Mouse (Mus musculus) skeletal muscle tissue, adult 2 months (tissue): ENCODE results near the gene Sh3pxd2b.
A peak's percentile ranks its signal among the peaks of the same experiment; 100 is the strongest.

Source experiments
- DNase-seq: peaks from one replicate; pipeline ENCODE4 v3.0.0-alpha.2; 2012; ENCODE audit warnings: low read depth, low spot score

The Sh3pxd2b gene

DNA sequence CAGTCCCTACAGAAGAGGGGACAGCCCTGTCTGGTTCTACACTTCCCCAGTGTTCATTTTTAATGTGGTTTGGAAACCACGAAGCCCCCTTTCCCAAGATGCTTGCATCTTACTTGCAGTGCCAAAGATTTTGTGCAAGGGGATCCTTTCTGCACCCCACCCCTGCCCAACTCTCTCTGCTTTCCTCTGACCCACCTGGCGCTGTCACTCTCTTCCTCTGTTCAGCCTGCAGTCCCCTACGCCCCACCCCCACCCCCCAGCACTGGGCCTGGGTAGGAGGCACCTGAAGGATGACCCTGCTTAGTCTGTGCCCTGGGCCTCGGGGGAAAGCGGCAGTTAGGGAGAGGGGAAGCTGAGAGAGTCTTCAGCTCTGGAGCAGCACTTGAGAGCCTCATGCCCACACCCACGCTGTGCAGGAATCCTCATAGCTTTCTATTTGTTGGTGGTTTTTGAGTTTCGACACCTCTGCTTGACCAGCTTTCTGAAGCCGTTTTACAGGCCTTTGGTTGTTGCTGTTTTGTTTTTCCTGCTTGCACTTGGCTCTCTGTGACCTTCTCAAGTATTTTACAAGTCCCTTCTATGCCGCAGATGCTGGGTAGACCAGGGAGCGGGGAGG lies 77.5 kb downstream of the Sh3pxd2b start:
- no peak for DNase-seq

DNA sequence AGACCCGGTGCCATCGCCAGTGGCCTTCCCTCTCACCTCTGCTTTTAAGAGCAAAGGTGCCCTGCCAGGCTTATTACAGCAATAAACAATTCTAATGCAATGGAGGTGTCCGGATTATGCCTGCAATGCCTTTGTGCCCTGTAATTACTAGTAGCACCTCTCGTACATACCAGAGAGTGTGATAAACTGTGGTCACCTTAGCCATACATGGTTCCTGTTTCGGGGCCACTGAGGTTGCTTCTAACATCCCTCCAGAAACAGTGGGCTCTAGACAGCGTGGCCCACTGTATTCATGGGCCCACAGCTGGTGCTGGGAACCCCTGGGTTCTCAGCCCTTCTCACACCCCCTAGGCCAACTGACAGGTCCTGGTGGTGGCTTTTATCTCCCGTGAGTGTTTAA lies 79.9 kb downstream of the Sh3pxd2b start:
- DNase-seq: no peak

DNA sequence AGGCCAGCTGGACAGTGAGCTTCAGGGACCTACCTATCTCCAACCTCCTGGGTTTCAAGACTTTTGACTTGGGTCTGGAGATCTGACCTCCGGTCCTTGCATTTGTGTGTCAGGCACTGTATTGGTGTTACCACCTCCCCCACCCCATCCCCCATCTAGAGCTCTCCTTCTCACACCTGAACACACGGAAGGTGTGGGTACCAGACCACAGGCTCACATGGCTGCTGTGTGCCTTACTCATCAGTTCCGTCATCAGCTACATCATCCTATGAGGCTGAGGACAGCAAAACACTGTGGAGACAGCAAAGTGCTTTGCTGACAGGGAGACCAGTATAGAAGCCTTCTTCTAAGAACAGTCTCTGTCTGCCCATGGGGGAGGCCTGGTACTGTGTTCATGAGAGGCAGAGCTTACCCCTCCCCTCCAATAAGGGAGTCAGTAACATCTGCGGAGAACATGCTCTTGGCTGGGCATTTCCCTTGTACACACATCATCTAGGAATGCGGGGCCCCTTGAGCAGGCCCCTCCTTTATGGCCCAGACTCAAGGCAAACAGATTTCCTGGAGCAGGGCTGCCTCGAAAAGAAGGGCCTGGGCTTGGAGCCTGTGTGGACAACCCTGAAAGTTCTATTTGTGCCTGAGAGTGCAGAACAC lies 87.9 kb downstream of the Sh3pxd2b start:
- peak; percentile 70 for DNase-seq

DNA sequence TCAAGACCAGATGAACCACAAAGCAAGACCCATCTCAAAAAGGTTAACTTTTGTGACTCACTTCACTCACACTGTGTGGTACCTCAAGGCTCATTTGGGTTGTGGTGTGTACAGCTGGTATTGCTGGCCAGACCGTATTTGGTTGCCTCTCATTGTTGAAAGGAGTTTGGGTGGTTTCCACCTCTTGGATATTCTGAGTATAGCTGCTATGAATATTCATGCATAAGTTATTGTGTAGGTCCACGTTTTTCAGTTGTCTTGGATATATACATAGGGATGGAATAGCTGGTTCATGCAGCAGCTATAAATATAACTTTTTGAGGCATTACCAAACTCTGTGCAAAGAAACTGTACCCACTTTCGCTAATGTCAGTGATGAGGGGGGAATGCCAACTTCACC lies 95.0 kb downstream of the Sh3pxd2b start:
- DNase-seq: no peak

DNA sequence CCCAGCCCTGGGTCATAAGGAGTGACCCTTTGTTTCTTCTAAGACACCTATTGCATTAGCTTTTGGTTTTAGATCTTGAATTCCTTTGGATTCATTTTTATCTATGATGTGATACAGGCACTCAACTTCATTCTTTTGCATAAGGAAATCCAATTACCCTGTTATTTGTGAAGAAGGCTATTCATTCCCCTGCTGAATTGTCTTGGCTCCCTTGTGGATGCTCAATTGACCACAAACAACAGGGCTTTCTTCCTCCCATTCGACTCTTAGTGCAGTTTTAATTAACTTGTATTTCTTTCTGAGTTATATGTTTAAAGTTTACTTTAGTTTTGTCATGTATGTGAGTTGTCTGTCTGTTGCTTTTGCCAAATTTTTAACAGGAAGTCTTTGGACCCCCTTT lies 96.6 kb downstream of the Sh3pxd2b start:
- DNase-seq: no peak

DNA sequence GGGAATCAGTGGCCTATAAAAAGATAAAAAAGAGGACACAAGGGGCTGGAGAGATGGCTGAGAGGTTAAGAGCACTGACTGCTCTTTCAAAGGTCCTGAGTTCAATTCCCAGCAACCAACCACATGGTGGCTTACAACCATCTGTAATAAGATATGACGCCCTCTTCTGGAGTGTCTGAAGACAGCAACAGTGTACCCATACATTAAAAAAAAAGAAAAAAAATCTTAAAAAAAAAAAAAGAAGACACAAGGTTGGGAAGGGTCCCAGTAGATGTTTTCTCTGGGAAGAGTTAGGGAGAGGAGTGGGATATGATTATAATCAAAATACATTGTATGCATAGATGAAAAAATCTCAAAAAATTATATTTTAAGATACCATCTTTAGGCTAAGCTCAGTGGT lies 97.5 kb downstream of the Sh3pxd2b start:
- DNase-seq: no peak

DNA sequence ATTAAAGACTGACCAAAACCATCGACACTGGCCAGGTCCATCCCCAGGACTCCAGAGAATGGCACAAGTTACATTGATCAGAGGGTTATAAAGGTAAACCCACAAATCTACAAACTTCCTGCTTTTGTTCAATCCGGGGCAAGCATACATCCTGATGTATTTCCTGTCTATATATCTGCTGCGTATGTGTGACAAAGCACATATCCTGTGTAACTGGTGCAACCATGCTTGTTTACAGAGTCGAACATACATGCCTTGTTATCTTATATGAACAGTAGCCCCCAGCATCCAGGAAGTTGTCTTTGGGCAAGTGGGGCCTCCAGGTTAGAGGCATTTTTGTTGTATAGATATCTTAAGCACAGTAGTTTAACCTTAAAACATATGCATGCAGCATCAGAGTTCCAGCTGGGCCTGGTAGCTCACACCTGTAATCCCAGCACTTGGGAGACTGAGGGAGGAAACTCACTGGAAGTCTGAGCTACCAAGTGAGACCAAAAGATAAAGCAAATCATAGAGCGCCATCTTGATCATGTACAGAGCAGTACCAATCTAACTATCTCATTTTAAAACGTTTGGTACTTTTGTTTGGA lies 98.1 kb downstream of the Sh3pxd2b start:
- no peak for DNase-seq

DNA sequence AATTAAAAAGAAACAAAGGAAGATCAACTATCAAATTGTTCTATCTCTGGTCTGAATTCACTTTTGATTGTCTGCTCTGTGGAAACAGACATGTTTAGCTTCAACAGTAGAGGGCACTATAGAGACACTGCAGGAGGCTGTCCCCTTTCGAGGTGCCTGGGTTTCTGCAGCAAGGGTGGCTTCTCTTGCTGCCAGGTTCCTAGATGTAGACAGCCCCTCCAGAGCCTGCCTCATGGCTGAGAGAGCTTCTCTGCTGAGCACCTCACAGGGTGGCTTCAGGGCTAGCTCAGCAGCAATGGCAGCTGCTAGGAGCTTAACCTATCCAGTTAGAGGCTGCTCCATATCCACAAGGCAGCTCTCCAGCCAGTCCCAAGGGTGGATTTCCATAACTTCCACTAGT lies 102.6 kb downstream of the Sh3pxd2b start:
- DNase-seq: peak; percentile 55

DNA sequence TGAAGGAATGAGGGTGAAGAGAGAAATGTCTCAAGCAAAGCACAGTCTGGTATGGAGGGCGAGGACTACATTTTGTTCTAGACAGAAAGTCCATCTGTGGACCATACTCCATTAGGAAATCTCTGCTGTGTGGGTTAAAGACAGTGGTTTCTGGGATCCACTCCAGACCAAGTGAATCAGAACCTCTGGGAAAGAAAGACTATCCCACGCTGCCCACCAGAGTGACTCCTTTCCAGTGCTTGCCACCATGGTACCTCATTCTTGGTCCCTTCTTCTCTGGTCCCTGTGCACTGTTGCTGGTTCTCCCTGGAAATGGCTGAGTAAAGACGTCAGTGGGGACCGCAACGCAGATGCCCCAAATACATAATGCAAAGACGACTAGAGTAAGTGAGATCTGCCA lies 103.7 kb downstream of the Sh3pxd2b start:
- no peak for DNase-seq

DNA sequence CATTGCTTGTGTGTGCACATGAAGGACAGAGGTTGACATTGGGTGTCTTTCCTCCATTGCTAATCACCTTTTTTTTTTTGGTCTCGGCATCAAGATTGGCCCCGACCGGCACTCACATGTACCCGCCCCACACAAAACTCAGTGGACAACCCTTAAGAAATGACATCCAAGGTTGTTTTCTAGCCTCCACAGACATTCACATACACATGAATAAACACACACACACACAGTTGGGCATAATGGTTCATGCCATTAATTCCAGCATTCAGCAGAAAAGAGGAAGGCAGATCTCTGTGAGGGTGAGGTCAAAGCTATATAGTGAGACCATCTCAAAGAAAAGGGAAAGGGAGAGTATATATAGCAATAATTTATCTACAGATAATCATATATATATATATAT lies 105.1 kb downstream of the Sh3pxd2b start:
- DNase-seq: no peak

DNA sequence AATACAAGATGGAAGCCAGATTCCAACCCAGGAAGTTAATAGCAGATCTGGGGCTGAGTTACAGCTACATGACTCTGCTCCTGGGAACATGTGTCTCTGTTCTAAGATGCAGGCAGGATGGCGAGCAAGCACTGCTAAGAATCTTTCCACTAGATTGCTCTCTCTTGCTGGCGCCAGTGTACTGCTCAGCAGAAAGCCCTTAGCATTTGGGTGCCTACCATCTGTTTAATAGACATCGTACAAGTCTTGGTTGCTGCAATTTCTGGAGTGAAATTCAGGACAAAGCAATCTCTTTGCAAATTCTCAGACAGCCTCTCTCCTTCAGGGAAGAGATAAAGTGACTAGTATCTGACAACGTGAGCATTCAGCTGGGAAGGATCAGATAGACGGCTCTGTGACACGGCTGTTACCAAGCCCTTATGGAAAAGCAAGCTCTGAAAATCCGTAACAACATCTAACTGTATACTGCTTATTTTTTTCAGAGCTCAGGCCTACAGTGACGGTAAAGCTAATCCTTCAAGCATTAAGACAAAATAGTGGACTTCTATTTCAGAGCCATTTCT lies 105.8 kb downstream of the Sh3pxd2b start:
- DNase-seq: no peak

DNA sequence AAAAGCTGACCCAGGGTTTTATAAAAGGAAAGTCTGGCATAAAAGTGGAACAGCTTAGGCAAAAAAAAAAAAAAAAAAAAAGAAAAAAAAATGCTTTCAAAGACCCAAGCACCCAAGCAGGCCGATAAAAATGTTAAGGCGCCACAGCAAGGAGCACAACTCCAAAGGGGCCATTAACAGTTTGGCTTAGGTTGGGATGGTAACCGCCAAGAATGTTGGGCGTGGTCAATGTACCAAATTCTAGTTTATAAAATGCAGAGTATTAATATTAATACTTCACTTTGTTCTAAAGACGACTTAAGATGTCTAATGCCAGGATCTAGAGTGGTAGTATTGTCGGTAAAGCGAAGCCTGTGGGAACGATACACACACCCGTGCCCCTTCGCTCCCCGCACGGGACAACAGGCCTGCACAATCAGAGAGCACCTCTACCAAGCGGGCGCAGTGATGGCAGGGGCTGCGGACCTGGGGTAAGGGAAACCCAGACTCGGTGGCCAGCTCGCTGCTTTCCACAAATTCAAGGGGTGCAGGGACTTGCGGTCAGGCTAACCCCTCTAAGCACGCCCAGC lies 106.7 kb downstream of the Sh3pxd2b start:
- no peak for DNase-seq

DNA sequence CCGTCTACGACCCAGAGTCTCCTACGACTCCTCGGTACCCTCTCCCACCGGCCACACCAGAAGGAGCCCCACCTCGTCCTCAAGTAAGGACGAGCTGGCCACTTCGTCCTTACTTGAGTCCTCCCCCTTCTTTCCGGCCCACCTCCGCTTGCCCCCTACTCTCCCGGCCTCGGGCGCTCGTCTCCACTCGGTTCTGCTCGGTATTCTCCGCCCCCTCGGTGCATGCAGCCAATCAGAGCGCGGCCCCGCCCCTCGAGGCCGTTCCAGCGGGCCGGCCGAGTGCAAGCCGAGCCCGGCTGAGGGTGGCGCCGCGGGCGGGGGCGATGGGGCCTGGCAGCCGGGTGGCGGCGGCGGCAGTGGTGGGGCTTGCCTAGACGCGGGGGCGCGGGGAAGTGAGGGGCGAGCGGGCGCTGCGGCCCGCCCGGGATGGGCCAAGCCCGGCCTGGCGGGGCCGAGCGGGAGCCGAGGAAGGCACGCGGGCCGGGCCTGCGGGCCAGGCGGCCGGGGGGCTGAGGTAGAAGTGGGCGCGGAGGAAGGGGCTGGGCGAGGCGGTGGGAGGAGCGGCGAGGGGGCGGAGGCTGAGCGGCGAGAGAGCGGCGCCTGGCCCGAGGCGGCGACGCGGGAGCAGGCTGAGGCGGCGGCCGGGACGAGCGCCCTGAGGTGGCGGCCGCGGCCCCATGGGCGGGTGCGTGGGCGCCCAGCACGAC lies 107.3 kb downstream of the Sh3pxd2b start, which contains the start of gene Ubtd2:
TSS of gene Ubtd2 (plus strand) at position 571 of the 707 bp plus-strand sequence.
- peak; percentile 83 for DNase-seq

DNA sequence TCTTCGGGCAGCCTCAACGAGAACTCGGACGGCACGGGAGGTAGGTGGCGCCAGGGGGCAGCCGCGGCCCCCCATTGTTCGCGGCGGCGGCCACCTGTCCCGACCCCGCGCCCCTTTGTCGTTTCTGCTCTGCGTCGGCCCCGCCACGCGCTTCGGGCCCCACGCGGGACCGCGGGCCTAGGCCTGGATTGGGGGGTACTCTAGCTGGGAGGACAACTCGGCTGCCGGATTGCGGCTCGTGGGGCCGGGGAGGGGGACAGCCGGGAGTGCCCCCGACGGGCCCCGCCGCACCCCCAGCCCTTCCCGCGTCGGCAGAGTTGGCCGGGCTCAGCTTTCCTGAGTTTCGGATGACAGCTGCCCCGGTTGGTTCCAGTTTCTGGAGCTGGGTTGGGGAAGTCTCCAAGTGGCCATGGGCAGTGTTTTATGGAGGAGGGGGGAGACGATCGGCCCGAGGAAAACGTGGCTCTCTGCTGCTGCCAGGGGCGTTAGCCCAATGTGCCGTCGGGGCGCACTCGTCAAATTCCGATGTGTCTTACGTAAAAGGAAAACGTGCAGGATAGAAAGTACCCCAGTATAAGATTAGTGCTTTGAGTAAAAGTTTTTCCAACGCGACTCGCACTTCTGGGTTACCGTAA lies 108.0 kb downstream of the Sh3pxd2b start:
- DNase-seq: peak; percentile 59

DNA sequence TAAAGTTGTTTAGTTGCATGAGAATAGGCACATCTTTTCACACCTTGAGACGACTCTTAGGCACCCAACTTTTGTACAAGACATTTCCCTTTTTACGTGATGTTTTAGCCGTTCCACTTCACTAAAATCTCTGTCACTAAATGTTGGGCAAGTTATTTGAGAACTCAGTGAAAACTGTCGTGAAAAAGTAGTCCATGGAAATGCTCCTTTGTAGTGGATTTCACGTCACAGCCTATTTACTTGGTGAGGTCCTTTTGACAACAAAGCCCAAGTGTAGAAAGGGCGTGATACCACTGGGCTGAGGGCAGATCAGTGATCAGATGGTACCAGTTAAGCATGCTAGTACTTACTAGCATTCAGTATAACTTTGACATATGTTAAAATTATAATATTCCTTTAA lies 108.7 kb downstream of the Sh3pxd2b start:
- no peak for DNase-seq

DNA sequence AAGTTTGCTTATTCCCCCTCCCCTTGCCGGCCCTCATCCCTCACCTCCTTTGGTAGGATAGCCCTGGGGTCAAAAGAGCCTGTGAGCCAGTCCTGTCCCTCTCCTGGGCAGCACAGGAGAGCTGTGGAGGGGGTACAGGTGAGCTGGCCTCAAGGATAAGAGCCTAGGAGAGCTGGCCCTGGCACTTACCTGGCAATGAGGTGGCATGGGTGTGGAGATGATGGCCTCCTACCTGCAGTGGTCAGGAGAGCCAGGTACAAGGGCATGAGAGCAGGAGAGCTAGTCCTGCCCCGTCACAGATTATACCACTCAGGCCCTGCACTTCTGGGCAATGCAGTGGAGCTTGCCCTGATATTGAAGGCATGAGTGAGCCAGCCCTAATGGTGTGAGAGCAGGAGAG lies 116.7 kb downstream of the Sh3pxd2b start:
- DNase-seq: no peak

DNA sequence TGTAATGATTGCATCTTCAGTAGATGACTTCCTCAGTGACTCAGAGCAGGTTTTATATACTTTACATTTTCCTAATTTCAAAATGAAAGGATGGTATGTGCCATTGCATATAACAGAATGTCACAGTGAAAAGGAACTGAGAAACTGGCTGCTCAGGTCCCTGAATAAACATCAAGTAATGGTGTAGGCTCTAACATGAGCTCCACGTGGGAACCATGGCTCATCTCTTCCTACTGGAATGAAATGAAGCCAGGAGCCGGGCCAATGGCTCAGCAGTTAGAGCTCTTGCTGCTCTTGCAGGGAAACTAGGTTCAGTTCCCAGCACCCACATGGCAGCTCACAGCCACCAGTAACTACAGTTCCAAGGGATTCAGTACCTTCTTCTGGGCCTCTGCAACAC lies 124.3 kb downstream of the Sh3pxd2b start:
- no peak for DNase-seq

DNA sequence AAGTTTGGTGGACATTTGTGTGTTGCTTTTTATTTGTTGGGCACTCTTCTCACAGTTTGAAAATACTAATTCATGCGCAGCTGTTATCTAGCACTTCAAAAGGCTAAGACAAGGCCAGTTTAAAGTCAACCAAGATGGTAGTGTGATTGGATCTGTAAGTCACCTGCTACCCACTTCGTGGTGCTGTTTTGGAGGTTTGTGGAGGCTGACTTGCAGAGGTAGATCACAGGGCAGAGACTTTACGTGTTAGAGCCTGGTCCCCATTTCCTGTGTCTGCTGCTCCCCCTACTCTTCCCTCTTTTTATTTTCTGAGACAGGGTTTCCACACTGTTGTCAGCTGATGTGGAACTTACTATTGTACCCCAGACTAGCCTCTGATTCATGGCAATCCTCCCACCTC lies 127.1 kb downstream of the Sh3pxd2b start:
- no peak for DNase-seq

DNA sequence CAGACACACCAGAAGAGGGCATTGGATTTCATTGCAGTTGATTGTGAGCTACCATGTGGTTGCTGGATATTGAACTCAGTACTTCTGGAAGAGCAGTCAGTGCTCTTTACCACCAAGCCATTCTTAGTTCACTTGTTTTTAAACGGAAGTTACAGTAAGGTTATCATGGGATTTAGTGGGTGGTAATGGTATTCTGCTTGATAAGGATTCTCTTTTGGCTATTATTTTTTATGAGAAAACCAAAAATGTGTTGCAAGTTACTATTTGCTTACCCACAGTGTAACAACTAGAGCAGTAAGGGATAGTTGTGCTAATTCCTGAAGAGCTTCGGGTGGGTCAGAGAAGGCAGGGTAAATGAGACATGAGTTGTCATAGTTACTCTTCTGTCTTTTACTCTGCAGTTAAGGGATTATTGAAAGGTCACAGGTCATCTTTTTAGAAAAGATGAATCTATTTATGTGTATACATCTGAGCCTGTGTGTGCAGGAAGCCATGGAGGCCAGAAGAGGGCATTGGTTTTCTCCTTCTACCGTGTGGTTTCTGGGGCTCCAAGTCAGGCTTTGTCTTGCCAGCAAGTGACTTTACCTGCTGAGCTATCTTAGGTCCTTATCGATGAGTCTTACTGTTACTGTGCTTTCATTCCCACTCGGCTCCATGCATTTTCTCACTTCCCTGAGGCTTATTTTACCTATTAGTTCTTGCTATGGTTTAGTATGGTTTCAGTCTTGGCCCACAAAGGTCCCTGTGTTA lies 128.0 kb downstream of the Sh3pxd2b start:
- no peak for DNase-seq
